Mouse (Mus musculus) bone marrow, adult 2 months (tissue): ENCODE data around the gene Man1c1.

ENCODE experiments used
- CTCF ChIP-seq: fragments of 200-500 bp; IDR thresholded peaks from 2 replicates; pipeline ENCODE4 v1.5.1; 2011; ENCODE audit warnings: low read length, control low read depth; ENCODE audit not compliant: control insufficient read depth, insufficient read depth
- POLR2A ChIP-seq: fragments of 200-500 bp; IDR thresholded peaks from 2 replicates; pipeline ENCODE4 v1.6.1; 2011; ENCODE audit warnings: low read depth, mild to moderate bottlenecking, control low read depth, low read length, borderline replicate concordance; ENCODE audit not compliant: control insufficient read depth

DNA sequence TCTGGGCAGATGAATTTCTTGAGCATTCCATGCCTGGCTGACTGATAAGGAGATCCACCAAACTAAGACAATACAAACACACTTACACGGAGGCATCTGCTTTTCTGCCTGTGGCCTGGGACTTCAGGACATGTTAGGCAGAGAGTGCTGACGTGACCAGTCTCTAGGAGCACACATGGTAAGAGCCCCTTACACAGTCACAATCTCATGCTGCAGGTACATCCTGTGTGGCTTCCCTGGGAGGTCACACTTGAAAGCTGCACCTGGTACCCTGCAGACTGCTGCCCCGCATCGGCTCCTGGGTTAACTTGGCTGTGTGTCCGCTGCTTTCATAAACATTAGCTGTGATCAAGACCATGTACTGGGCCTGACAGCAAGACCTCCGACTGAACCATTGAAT is 59.7 kb downstream of the Man1c1 start:
- TF ChIP-seq POLR2A = no peak
- no peak for TF ChIP-seq CTCF
